In genomic region chr5:119679084-119679483, GRCm38 (mm10) we compare ENCODE assay signal across 16 mouse cellular contexts. TPM values are rescaled to one million over a fixed set of nuclear protein-coding genes. Genes with fewer than 3 reads are reported as not detected.
DNase-seq lines count a peak whose midpoint lies in the region; ATAC-seq lines count a peak whose summit lies in the region.
"Had no signal": no experiment of that assay in that cellular context is flagged by ENCODE, and none has a peak within 500 bp of the region (broad histone marks: within the 10 kb centered on the region; RNA-seq: fewer than 3 reads in every experiment).

No protein-coding gene starts in this region.

- peaks cover 91% of the 10 kb centered on the region for H3K27me3 ChIP-seq in kidney, embryonic 14.5 days (ENCODE audit: control insufficient read depth, insufficient read depth, low read length)
- peaks cover 62% of the 10 kb centered on the region for H3K27me3 ChIP-seq in lung, embryonic 15.5 days
- peaks cover 100% of the 10 kb centered on the region for H3K27me3 ChIP-seq in embryonic facial prominence, embryonic 10.5 days (replicated peaks; ENCODE audit: low read depth, poor library complexity, severe bottlenecking)
- H3K27me3 ChIP-seq in limb, embryonic 13.5 days, result peaks cover 99% of the 10 kb centered on the region

- no peaks in the 10 kb centered on the region for H3K9me3 ChIP-seq in kidney, embryonic 14.5 days (ENCODE audit: control insufficient read depth, low read length)
- no peaks in the 10 kb centered on the region for H3K9me3 ChIP-seq in lung, embryonic 15.5 days
- H3K9me3 ChIP-seq in embryonic facial prominence, embryonic 10.5 days, result no peaks in the 10 kb centered on the region
- H3K9me3 ChIP-seq in limb, embryonic 13.5 days, result no peaks in the 10 kb centered on the region
- H3K9me3 ChIP-seq: liver, embryonic 13.5 days had no signal

- no peaks in the 10 kb centered on the region; the same call in 1 of the 2 replicates for H3K4me1 ChIP-seq in kidney, embryonic 14.5 days (ENCODE audit: control insufficient read depth, insufficient read depth, low read length)
- peaks cover 47% of the 10 kb centered on the region for H3K4me1 ChIP-seq in lung, embryonic 15.5 days
- H3K4me1 ChIP-seq in embryonic facial prominence, embryonic 10.5 days, result peaks cover 71% of the 10 kb centered on the region
- H3K4me1 ChIP-seq in limb, embryonic 13.5 days, result peaks cover 29% of the 10 kb centered on the region
- H3K4me1 ChIP-seq: liver, embryonic 13.5 days had no signal

- ATAC-seq in kidney, embryonic 14.5 days (ENCODE audit: low FRiP score, low TSS enrichment), result no peak
- ATAC-seq in lung, embryonic 15.5 days (ENCODE audit: borderline replicate concordance, extremely low read depth, low FRiP score, low TSS enrichment), result no peak
- no peak for ATAC-seq in limb, embryonic 13.5 days (ENCODE audit: low FRiP score, low read depth)

- H3K4me3 ChIP-seq in kidney, embryonic 14.5 days (ENCODE audit: low read length), result peak overlapping the region; percentile 15; the same call in 1 of the 2 replicates
- peak overlapping the region; percentile 6 for H3K4me3 ChIP-seq in lung, embryonic 15.5 days
- peak overlapping the region; percentile 42 for H3K4me3 ChIP-seq in embryonic facial prominence, embryonic 10.5 days
- H3K4me3 ChIP-seq in limb, embryonic 13.5 days, result peak overlapping the region; percentile 14; the same call in 1 of the 2 replicates
- H3K4me3 ChIP-seq: liver, embryonic 13.5 days had no signal

- no peak overlapping the region for H3K27ac ChIP-seq in kidney, embryonic 14.5 days (ENCODE audit: low read depth, low read length)
- H3K27ac ChIP-seq in lung, embryonic 15.5 days, result 0 out of 2 replicates have a peak overlapping the region, but pooled peaks have one; percentile 51
- H3K27ac ChIP-seq in embryonic facial prominence, embryonic 10.5 days (replicated peaks), result peak overlapping the region; percentile 61; the same call in 1 of the 2 replicates
- H3K27ac ChIP-seq in limb, embryonic 13.5 days, result no peak overlapping the region
- H3K27ac ChIP-seq: liver, embryonic 13.5 days had no signal

- H3K4me2 ChIP-seq in kidney, embryonic 14.5 days (replicated peaks; ENCODE audit: low read depth, low read length), result peak overlapping the region; percentile 64
- H3K4me2 ChIP-seq in lung, embryonic 15.5 days, result peak overlapping the region; percentile 81
- H3K4me2 ChIP-seq in limb, embryonic 13.5 days (replicated peaks), result peak overlapping the region; percentile 36
- H3K4me2 ChIP-seq: liver, embryonic 13.5 days had no signal

- H3K36me3 ChIP-seq in kidney, embryonic 14.5 days (ENCODE audit: control insufficient read depth, insufficient read depth, low read length), result peaks cover 35% of the 10 kb centered on the region; the same call in 1 of the 2 replicates
- H3K36me3 ChIP-seq in lung, embryonic 15.5 days, result peaks cover 6% of the 10 kb centered on the region; the same call in 1 of the 2 replicates
- peaks cover 72% of the 10 kb centered on the region for H3K36me3 ChIP-seq in embryonic facial prominence, embryonic 10.5 days (replicated peaks)
- peaks cover 23% of the 10 kb centered on the region for H3K36me3 ChIP-seq in limb, embryonic 13.5 days

- no peak for DNase-seq in kidney, adult 18-20 months
- DNase-seq in lung, adult 18-20 months, result no peak
- DNase-seq in embryonic facial prominence, embryonic 10.5 days (ENCODE audit: low spot score), result no peak
- no peak for DNase-seq in c-Kit-positive CD71-positive TER-119-positive erythroid progenitor cells, embryonic 14.5 days (ENCODE audit: low spot score)
- no peak for DNase-seq in right cerebral cortex, postnatal 4 days
- DNase-seq: cerebellum, adult 11 months; cerebellum, postnatal 25 days; heart, adult 18-20 months; kidney, postnatal 4 days; liver, embryonic 13.5 days; midbrain, embryonic 14.5 days; retina, postnatal 1 day; thymus, postnatal 4 days had no signal

- H3K9ac ChIP-seq in kidney, embryonic 14.5 days (ENCODE audit: low read depth, low read length), result peak overlapping the region; percentile 55; the same call in 1 of the 2 replicates
- no peak overlapping the region for H3K9ac ChIP-seq in lung, embryonic 15.5 days
- 0 out of 2 replicates have a peak overlapping the region, but pooled peaks have one; percentile 8 for H3K9ac ChIP-seq in limb, embryonic 13.5 days
- H3K9ac ChIP-seq: liver, embryonic 13.5 days had no signal

RNA-seq across cellular contexts. Expression of gene Tbx3, which starts 8.6 kb away (rescaled TPM):
- polyA plus RNA-seq in kidney, embryonic 14.5 days (2014; fragmentation: Nextera tagmentation; extraction: Ambion mirVana), result 31.7 and 53.3 TPM in 2 replicates
- 59.7 and 63.9 TPM in 2 replicates for polyA plus RNA-seq in lung, embryonic 15.5 days (2015; fragmentation: Nextera tagmentation; extraction: Ambion mirVana)
- polyA plus RNA-seq in embryonic facial prominence, embryonic 10.5 days (2016; fragmentation: Nextera tagmentation; extraction: Ambion mirVana), result 58.3 and 64.8 TPM in 2 replicates
- polyA plus RNA-seq in limb, embryonic 13.5 days (2015; fragmentation: Nextera tagmentation; extraction: Ambion mirVana), result 29.9 and 43.9 TPM in 2 replicates

Comparison
In these comparisons a context has a peak if more than half of its experiments do, and no peak if none do; other contexts are left out.
1. H3K27ac ChIP-seq: peak in lung, embryonic 15.5 days (single experiment) and embryonic facial prominence, embryonic 10.5 days (single experiment); none in kidney, embryonic 14.5 days (single experiment) and limb, embryonic 13.5 days (single experiment).
2. Peak in every context shown above with its lines, with median percentiles within 50 percentile points of each other: H3K4me2 ChIP-seq and H3K4me3 ChIP-seq.